Mouse (Mus musculus): ENCODE results near the gene AC124502.3. TPM values are rescaled to one million over a fixed set of nuclear protein-coding genes. Genes with fewer than 3 reads are reported as not detected.

The AC124502.3 gene
- polyA plus RNA-seq, 1 experiment: 5.4 TPM

GRCm38 (mm10) chr19:5023621-5024479 lies 14.8 kb upstream of the AC124502.3 start, which contains the start of gene Slc29a2:
TSS of gene Slc29a2 (plus strand) at chr19:5023860.
- DNase-seq (ENCODE audit: extremely low spot score in 1 of 2, low spot score in 1 of 2): peak; percentile 83 to 92

- no peak for DNase-seq (ENCODE audit: extremely low spot score in 1 of 2, low spot score in 1 of 2)
Observed at GRCm38 (mm10) chr19:5026111-5026510, 12.6 kb upstream of the AC124502.3 start.

GRCm38 (mm10) chr19:5032686-5033085 lies 6.0 kb upstream of the AC124502.3 start:
- no peak for DNase-seq (ENCODE audit: extremely low spot score in 1 of 2, low spot score in 1 of 2)

- DNase-seq (ENCODE audit: extremely low spot score in 1 of 2, low spot score in 1 of 2): no peak
Observed at GRCm38 (mm10) chr19:5036577-5036976, 2.1 kb upstream of the AC124502.3 start.

- peak; percentile 77 to 94 for DNase-seq (ENCODE audit: extremely low spot score in 1 of 2, low spot score in 1 of 2)
Observed at GRCm38 (mm10) chr19:5037678-5038571, 766 bp upstream of the AC124502.3 start.

- DNase-seq (ENCODE audit: extremely low spot score in 1 of 2, low spot score in 1 of 2): no peak
Observed at GRCm38 (mm10) chr19:5039301-5040114, 817 bp downstream of the AC124502.3 start.

GRCm38 (mm10) chr19:5040862-5041523 lies 2.3 kb downstream of the AC124502.3 start, which contains the start of gene Brms1:
TSS of gene Brms1 (plus strand) at chr19:5041354.
- peak; percentile 91 to 94 for DNase-seq (ENCODE audit: extremely low spot score in 1 of 2, low spot score in 1 of 2)

GRCm38 (mm10) chr19:5041588-5041987 lies 2.9 kb downstream of the AC124502.3 start:
- no peak for DNase-seq (ENCODE audit: extremely low spot score in 1 of 2, low spot score in 1 of 2)

GRCm38 (mm10) chr19:5045531-5045930 lies 6.8 kb downstream of the AC124502.3 start:
- no peak for DNase-seq (ENCODE audit: extremely low spot score in 1 of 2, low spot score in 1 of 2)

- peak in 1 of 2 experiments; percentile 83 for DNase-seq (ENCODE audit: extremely low spot score in 1 of 2, low spot score in 1 of 2)
Observed at GRCm38 (mm10) chr19:5048138-5049056, 9.7 kb downstream of the AC124502.3 start.

- no peak for DNase-seq (ENCODE audit: extremely low spot score in 1 of 2, low spot score in 1 of 2)
Observed at GRCm38 (mm10) chr19:5049325-5049724, 10.6 kb downstream of the AC124502.3 start.

- DNase-seq (ENCODE audit: extremely low spot score in 1 of 2, low spot score in 1 of 2): peak; percentile 84 to 88
Observed at GRCm38 (mm10) chr19:5050047-5050905, 11.6 kb downstream of the AC124502.3 start, which contains the start of gene Rin1. TSS of gene Rin1 (plus strand) at chr19:5050481.

GRCm38 (mm10) chr19:5051031-5051430 lies 12.3 kb downstream of the AC124502.3 start:
- DNase-seq (ENCODE audit: extremely low spot score in 1 of 2, low spot score in 1 of 2): no peak

GRCm38 (mm10) chr19:5051515-5051914 lies 12.8 kb downstream of the AC124502.3 start:
- no peak for DNase-seq (ENCODE audit: extremely low spot score in 1 of 2, low spot score in 1 of 2)

GRCm38 (mm10) chr19:5052166-5052822 lies 13.6 kb downstream of the AC124502.3 start:
- DNase-seq (ENCODE audit: extremely low spot score in 1 of 2, low spot score in 1 of 2): peak in 1 of 2 experiments; percentile 73

GRCm38 (mm10) chr19:5052853-5053252 lies 14.2 kb downstream of the AC124502.3 start:
- no peak for DNase-seq (ENCODE audit: extremely low spot score in 1 of 2, low spot score in 1 of 2)

GRCm38 (mm10) chr19:5053909-5054308 lies 15.2 kb downstream of the AC124502.3 start:
- no peak for DNase-seq (ENCODE audit: extremely low spot score in 1 of 2, low spot score in 1 of 2)

Data from frontal cortex, adult 2 months (tissue).